17 mouse cellular contexts compared by ENCODE assay signal in genomic region chr8:11776451-11777180, GRCm38 (mm10). TPM values are rescaled to one million over a fixed set of nuclear protein-coding genes. Genes with fewer than 3 reads are reported as not detected.
DNase-seq lines count a peak whose midpoint lies in the region; ATAC-seq and TF ChIP-seq lines count a peak whose summit lies in the region.
"Had no signal": no experiment of that assay in that cellular context is flagged by ENCODE, and none has a peak within 500 bp of the region (broad histone marks: within the 10 kb centered on the region; RNA-seq: fewer than 3 reads in every experiment).

No protein-coding gene starts in this region.

- WGBS in heart, embryonic 16.5 days, result 75% methylated on average over 8 of the region's 8 CpGs
- WGBS in midbrain, embryonic 13.5 days, result 89% methylated on average over 8 of the region's 8 CpGs
- 94% methylated on average over 8 of the region's 8 CpGs for WGBS in midbrain, embryonic 16.5 days

- peaks cover 6% of the 10 kb centered on the region; the same call in 1 of the 2 replicates for H3K36me3 ChIP-seq in heart, embryonic 16.5 days (ENCODE audit: control insufficient read depth, insufficient read depth)
- H3K36me3 ChIP-seq in midbrain, embryonic 13.5 days, result peaks cover 6% of the 10 kb centered on the region; the same call in 1 of the 2 replicates
- H3K36me3 ChIP-seq in midbrain, embryonic 16.5 days (ENCODE audit: control insufficient read depth, insufficient read depth, low read length), result no peaks in the 10 kb centered on the region
- H3K36me3 ChIP-seq: hindbrain, embryonic 12.5 days had no signal

- H3K27ac ChIP-seq in gastrocnemius, adult 2 months, result peak overlapping the region; percentile 38; the same call in 1 of the 2 replicates
- H3K27ac ChIP-seq in heart, embryonic 16.5 days (ENCODE audit: low read length), result peak overlapping the region; percentile 80
- H3K27ac ChIP-seq in midbrain, embryonic 13.5 days, result peak overlapping the region; percentile 56; the same call in 1 of the 2 replicates
- no peak overlapping the region for H3K27ac ChIP-seq in midbrain, embryonic 16.5 days (ENCODE audit: low read length)
- H3K27ac ChIP-seq: embryonic facial prominence, embryonic 13.5 days; hindbrain, embryonic 12.5 days; liver, embryonic 12.5 days; neural tube, embryonic 13.5 days had no signal

- no peak for TF ChIP-seq CTCF in gastrocnemius, adult 2 months (IDR thresholded peaks at IDR 0.05)

- ATAC-seq in heart, embryonic 16.5 days (replicated peaks; ENCODE audit: extremely low read depth, insufficient read depth, low FRiP score), result no peak
- no peak for ATAC-seq in midbrain, embryonic 13.5 days
- ATAC-seq in midbrain, embryonic 16.5 days, result no peak
- ATAC-seq: inflammation-experienced regulatory T-cells, adult 6 months had no signal

- peaks cover 68% of the 10 kb centered on the region for H3K4me1 ChIP-seq in heart, embryonic 16.5 days (ENCODE audit: control insufficient read depth, insufficient read depth, low read length)
- H3K4me1 ChIP-seq in midbrain, embryonic 13.5 days (replicated peaks), result peaks cover 55% of the 10 kb centered on the region
- peaks cover 21% of the 10 kb centered on the region for H3K4me1 ChIP-seq in midbrain, embryonic 16.5 days (ENCODE audit: control insufficient read depth, insufficient read depth, low read length)

- no peak overlapping the region for H3K4me3 ChIP-seq in gastrocnemius, adult 2 months
- no peak overlapping the region for H3K4me3 ChIP-seq in heart, embryonic 16.5 days (ENCODE audit: low read length)
- H3K4me3 ChIP-seq in midbrain, embryonic 13.5 days (replicated peaks), result no peak overlapping the region
- H3K4me3 ChIP-seq in midbrain, embryonic 16.5 days (ENCODE audit: low read depth, low read length), result no peak overlapping the region
- H3K4me3 ChIP-seq: embryonic facial prominence, embryonic 13.5 days; hindbrain, embryonic 12.5 days; liver, embryonic 12.5 days; neural tube, embryonic 13.5 days had no signal

- H3K9ac ChIP-seq in heart, embryonic 16.5 days (ENCODE audit: low read length), result no peak overlapping the region
- no peak overlapping the region for H3K9ac ChIP-seq in midbrain, embryonic 13.5 days (replicated peaks)
- H3K9ac ChIP-seq in midbrain, embryonic 16.5 days (ENCODE audit: low read depth, low read length), result no peak overlapping the region
- H3K9ac ChIP-seq: embryonic facial prominence, embryonic 13.5 days; hindbrain, embryonic 12.5 days; liver, embryonic 12.5 days; lung, embryonic 14.5 days; neural tube, embryonic 13.5 days had no signal

- no peak for DNase-seq in gastrocnemius, adult 2 months
- no peak for DNase-seq in gastrocnemius, postnatal 36 days
- no peak for DNase-seq in heart, postnatal 10 days
- DNase-seq in right cerebral cortex, postnatal 14 days, result no peak
- DNase-seq: gastrocnemius, postnatal 14 days; layer of hippocampus, postnatal 36 days; left cerebral cortex, postnatal 4 days; lung, embryonic 14.5 days; thymus, postnatal 4 days had no signal

- no peaks in the 10 kb centered on the region for H3K9me3 ChIP-seq in heart, embryonic 16.5 days (replicated peaks; ENCODE audit: control insufficient read depth, low read length)
- no peaks in the 10 kb centered on the region for H3K9me3 ChIP-seq in midbrain, embryonic 13.5 days
- H3K9me3 ChIP-seq in midbrain, embryonic 16.5 days (replicated peaks; ENCODE audit: control insufficient read depth, low read length, poor library complexity, severe bottlenecking), result no peaks in the 10 kb centered on the region
- H3K9me3 ChIP-seq: embryonic facial prominence, embryonic 13.5 days; hindbrain, embryonic 12.5 days; liver, embryonic 12.5 days; neural tube, embryonic 13.5 days had no signal

- no peaks in the 10 kb centered on the region for H3K27me3 ChIP-seq in heart, embryonic 16.5 days (ENCODE audit: control insufficient read depth, insufficient read depth, low read length)
- H3K27me3 ChIP-seq in midbrain, embryonic 13.5 days, result no peaks in the 10 kb centered on the region
- no peaks in the 10 kb centered on the region for H3K27me3 ChIP-seq in midbrain, embryonic 16.5 days (ENCODE audit: control insufficient read depth, insufficient read depth, low read depth, low read length)
- H3K27me3 ChIP-seq: embryonic facial prominence, embryonic 13.5 days; hindbrain, embryonic 12.5 days; liver, embryonic 12.5 days; neural tube, embryonic 13.5 days had no signal

- H3K4me2 ChIP-seq in heart, embryonic 16.5 days (ENCODE audit: low read depth, low read length), result no peak overlapping the region
- H3K4me2 ChIP-seq in midbrain, embryonic 13.5 days (replicated peaks), result no peak overlapping the region
- H3K4me2 ChIP-seq in midbrain, embryonic 16.5 days (ENCODE audit: low read length), result no peak overlapping the region
- H3K4me2 ChIP-seq: embryonic facial prominence, embryonic 13.5 days; hindbrain, embryonic 12.5 days; lung, embryonic 14.5 days; neural tube, embryonic 13.5 days had no signal

- intact Hi-C loops in gastrocnemius, adult 2 months (cut with DNase I), result no loop called here
- intact Hi-C loops in gastrocnemius, postnatal 36 days (cut with DNase I), result no loop called here
- intact Hi-C loops in heart, postnatal 10 days (cut with DNase I), result loop anchor here (10.0 kb wide), 1 partner anchor 222 kb away; the partner anchor contains the start of genes Cars2 and Ing1

RNA-seq across cellular contexts. Expression of gene Arhgef7, which starts 49.1 kb away (rescaled TPM):
- total RNA-seq in gastrocnemius, adult 2 months (2021), result 10 to 100 TPM; 30.3 to 50.9 TPM
- 10 to 100 TPM; 42.7 to 53.9 TPM for total RNA-seq in gastrocnemius, postnatal 36 days (2021)
- polyA plus RNA-seq in heart, embryonic 16.5 days (2015; fragmentation: Nextera tagmentation; extraction: Ambion mirVana), result 54.1 and 59.6 TPM in 2 replicates
- 100 to 1,000 TPM; 174 to 190 TPM for total RNA-seq in heart, postnatal 10 days (2021)
- polyA plus RNA-seq in midbrain, embryonic 13.5 days (2015; fragmentation: Nextera tagmentation; extraction: Ambion mirVana), result 60.8 and 66.3 TPM in 2 replicates
- polyA plus RNA-seq in midbrain, embryonic 16.5 days (2015; fragmentation: Nextera tagmentation; extraction: Ambion mirVana), result 65.6 and 67.2 TPM in 2 replicates
